Mouse (Mus musculus) ES-Bruce4 (cell line): ENCODE measurements around the gene Atg7.

Source experiments
- EP300 ChIP-seq: IDR thresholded peaks from 2 replicates; pipeline ENCODE4 v1.6.1; 2011; ENCODE audit warnings: low read depth, low read length; ENCODE audit not compliant: insufficient read depth
- POLR2A ChIP-seq: IDR thresholded peaks from one replicate; pipeline ENCODE4 v1.8.1; 2011; ENCODE audit warnings: low read length; ENCODE audit not compliant: insufficient read depth

GRCm38 (mm10) chr6:114719665-114720064 lies 76.8 kb downstream of the Atg7 start:
- TF ChIP-seq POLR2A (no peak), EP300 (no peak)
